Comparison of ENCODE assay signal across 28 mouse cellular contexts in genomic region chr16:34229350-34229749, GRCm38 (mm10).
DNase-seq lines count a peak whose midpoint lies in the region; ATAC-seq and TF ChIP-seq lines count a peak whose summit lies in the region.
"Had no signal": no experiment of that assay in that cellular context is flagged by ENCODE, and none has a peak within 500 bp of the region (broad histone marks: within the 10 kb centered on the region; RNA-seq: fewer than 3 reads in every experiment).

No protein-coding gene starts in this region.

- TF ChIP-seq EP300 in heart, adult 2 months (IDR thresholded peaks at IDR 0.05; ENCODE audit: insufficient read depth, low read depth, low read length) = no peak

- H3K9ac ChIP-seq in heart, adult 2 months (ENCODE audit: low read depth, low read length) = no peak overlapping the region
- H3K9ac ChIP-seq in heart, embryonic 15.5 days = no peak overlapping the region
- no peak overlapping the region for H3K9ac ChIP-seq in lung, embryonic 14.5 days
- H3K9ac ChIP-seq: forebrain, embryonic 13.5 days; kidney, embryonic 15.5 days; limb, embryonic 15.5 days; liver, embryonic 14.5 days; lung, embryonic 15.5 days had no signal

- ATAC-seq in heart, embryonic 15.5 days (replicated peaks; ENCODE audit: insufficient number of reproducible peaks, insufficient read depth, low FRiP score, low read depth) = no peak
- ATAC-seq in lung, embryonic 14.5 days (ENCODE audit: insufficient read depth) = no peak
- ATAC-seq: activated CD4-positive, CD25-positive, alpha-beta regulatory T cell, adult 4 months; hindbrain, embryonic 16.5 days had no signal

- H3K4me2 ChIP-seq in heart, embryonic 15.5 days = no peak overlapping the region
- no peak overlapping the region for H3K4me2 ChIP-seq in lung, embryonic 14.5 days
- H3K4me2 ChIP-seq: forebrain, embryonic 13.5 days; kidney, embryonic 15.5 days; limb, embryonic 15.5 days; lung, embryonic 15.5 days had no signal

- WGBS in heart, embryonic 10.5 days = 62% methylated on average over 8 of the region's 8 CpGs
- 40% methylated on average over 8 of the region's 8 CpGs for WGBS in heart, adult 2 months
- WGBS in heart, embryonic 15.5 days = 53% methylated on average over 8 of the region's 8 CpGs
- 62% methylated on average over 8 of the region's 8 CpGs for WGBS in lung, embryonic 14.5 days

- no peak for DNase-seq in heart, embryonic 10.5 days (ENCODE audit: low spot score)
- DNase-seq in heart, adult 2 months = no peak
- no peak for DNase-seq in heart, adult 18-20 months
- peak; percentile 15 for DNase-seq in lung, embryonic 14.5 days
- no peak for DNase-seq in lung, adult 18-20 months
- peak; percentile 8 for DNase-seq in skeletal muscle tissue, adult 2 months (ENCODE audit: low read depth, low spot score)
- DNase-seq in right cerebral cortex, postnatal 10 days (ENCODE audit: low spot score in 2 of 2) = no peak
- DNase-seq: adrenal gland, adult 2 months; adrenal gland, postnatal 36 days; B cell, adult 2 months; cerebellum, adult 2 months; cerebellum, postnatal 14 days; kidney, adult 18-20 months; kidney, postnatal 25 days; retina, postnatal 1 day; right cerebral cortex, postnatal 25 days; spleen, adult 18-20 months; thymus, postnatal 14 days had no signal

- TF ChIP-seq POLR2A in heart, adult 2 months (IDR thresholded peaks at IDR 0.05; ENCODE audit: insufficient read depth, low read depth, low read length) = no peak

- no peak for TF ChIP-seq CTCF in heart, adult 2 months (IDR thresholded peaks at IDR 0.05)
- no peak for TF ChIP-seq CTCF in lung, embryonic 14.5 days (IDR thresholded peaks at IDR 0.05; ENCODE audit: low read depth)

- intact Hi-C loops in heart, adult 2 months (cut with DNase I) = no loop called here

- H3K27me3 ChIP-seq in heart, embryonic 10.5 days (ENCODE audit: insufficient read depth, poor library complexity, severe bottlenecking) = no peaks in the 10 kb centered on the region
- H3K27me3 ChIP-seq in heart, adult 2 months (ENCODE audit: control insufficient read depth, insufficient read depth, low read length) = no peaks in the 10 kb centered on the region
- H3K27me3 ChIP-seq in heart, embryonic 15.5 days = no peaks in the 10 kb centered on the region
- no peaks in the 10 kb centered on the region for H3K27me3 ChIP-seq in lung, embryonic 14.5 days (ENCODE audit: insufficient read depth, low read length)
- H3K27me3 ChIP-seq: forebrain, embryonic 13.5 days; kidney, embryonic 15.5 days; limb, embryonic 15.5 days; lung, embryonic 15.5 days had no signal

- H3K4me3 ChIP-seq in heart, embryonic 10.5 days = no peak overlapping the region
- no peak overlapping the region for H3K4me3 ChIP-seq in heart, adult 2 months
- H3K4me3 ChIP-seq in heart, embryonic 15.5 days = no peak overlapping the region
- H3K4me3 ChIP-seq in lung, embryonic 14.5 days (ENCODE audit: low read depth, low read length) = no peak overlapping the region
- H3K4me3 ChIP-seq: erythroblast, embryonic 14.5 days; forebrain, embryonic 13.5 days; kidney, embryonic 15.5 days; limb, embryonic 10.5 days; limb, embryonic 15.5 days; lung, embryonic 15.5 days had no signal

- peaks cover 5% of the 10 kb centered on the region; the same call in 1 of the 2 replicates for H3K36me3 ChIP-seq in heart, embryonic 10.5 days
- H3K36me3 ChIP-seq in heart, adult 2 months (ENCODE audit: control insufficient read depth, insufficient read depth, low read length) = no peaks in the 10 kb centered on the region
- peaks cover 28% of the 10 kb centered on the region for H3K36me3 ChIP-seq in heart, embryonic 15.5 days
- peaks cover 6% of the 10 kb centered on the region for H3K36me3 ChIP-seq in lung, embryonic 14.5 days (ENCODE audit: insufficient read depth)
- H3K36me3 ChIP-seq: lung, embryonic 15.5 days had no signal

- H3K4me1 ChIP-seq in heart, embryonic 10.5 days = peaks cover 30% of the 10 kb centered on the region
- H3K4me1 ChIP-seq in heart, adult 2 months (ENCODE audit: control insufficient read depth, insufficient read depth, low read length) = no peaks in the 10 kb centered on the region
- peaks cover 21% of the 10 kb centered on the region for H3K4me1 ChIP-seq in heart, embryonic 15.5 days (replicated peaks)
- H3K4me1 ChIP-seq in lung, embryonic 14.5 days (ENCODE audit: insufficient read depth) = no peaks in the 10 kb centered on the region

- H3K27ac ChIP-seq in heart, embryonic 10.5 days = peak overlapping the region; percentile 36
- H3K27ac ChIP-seq in heart, adult 2 months = no peak overlapping the region
- H3K27ac ChIP-seq in heart, embryonic 15.5 days = peak overlapping the region; percentile 86
- no peak overlapping the region for H3K27ac ChIP-seq in lung, embryonic 14.5 days (ENCODE audit: low read depth)
- H3K27ac ChIP-seq: forebrain, embryonic 13.5 days; kidney, embryonic 15.5 days; limb, embryonic 10.5 days; limb, embryonic 15.5 days; liver, embryonic 14.5 days; lung, embryonic 15.5 days had no signal

- no peaks in the 10 kb centered on the region for H3K79me2 ChIP-seq in heart, adult 2 months (replicated peaks; ENCODE audit: control insufficient read depth, insufficient read depth, low read length)

- H3K9me3 ChIP-seq in heart, embryonic 10.5 days = no peaks in the 10 kb centered on the region
- no peaks in the 10 kb centered on the region for H3K9me3 ChIP-seq in heart, embryonic 15.5 days (replicated peaks)
- H3K9me3 ChIP-seq in lung, embryonic 14.5 days (ENCODE audit: low read depth, low read length) = no peaks in the 10 kb centered on the region
- H3K9me3 ChIP-seq: forebrain, embryonic 13.5 days; kidney, embryonic 15.5 days; limb, embryonic 10.5 days; limb, embryonic 15.5 days; lung, embryonic 15.5 days had no signal

Comparison
In these comparisons a context has a peak if more than half of its experiments do, and no peak if none do; other contexts are left out.
1. DNase-seq: peak in lung, embryonic 14.5 days (single experiment) and skeletal muscle tissue, adult 2 months (single experiment); none in heart, embryonic 10.5 days (single experiment), heart, adult 2 months (0 of 2), heart, adult 18-20 months (0 of 2), lung, adult 18-20 months (0 of 2) and right cerebral cortex, postnatal 10 days (0 of 2).
2. H3K27ac ChIP-seq: peak in heart, embryonic 10.5 days (single experiment) and heart, embryonic 15.5 days (single experiment); none in heart, adult 2 months (single experiment) and lung, embryonic 14.5 days (single experiment).